Mouse (Mus musculus): ENCODE results near the gene Mesd. TPM values are rescaled to one million over a fixed set of nuclear protein-coding genes. Genes with fewer than 3 reads are reported as not detected.
A peak's percentile ranks its signal among the peaks of the same experiment; 100 is the strongest.

Gene Mesd
- polyA plus RNA-seq, 1 experiment from 2014 or later, result 97.9 TPM

GRCm38 (mm10) chr7:83892333-83892669 is 8.0 kb downstream of the Mesd start:
- DNase-seq (ENCODE audit: low spot score) (no peak), ATAC-seq (no peak)
- Histone ChIP-seq H3K9me3 (ENCODE audit: low read length) (no peaks in the 10 kb centered on the region), H3K9ac (replicated peaks; ENCODE audit: low read depth) (peak overlapping the region; percentile 63), H3K27me3 (replicated peaks; ENCODE audit: insufficient read depth, low read length) (no peaks in the 10 kb centered on the region), H3K4me3 (ENCODE audit: low read depth, low read length) (peak overlapping the region; percentile 75), H3K27ac (ENCODE audit: low read length) (peak overlapping the region; percentile 92), H3K4me1 (ENCODE audit: insufficient read depth, low read depth, low read length) (peaks cover 7% of the 10 kb centered on the region; the same call in 1 of the 2 replicates), H3K4me2 (replicated peaks; ENCODE audit: low read depth, low read length) (peak overlapping the region; percentile 84), H3K36me3 (ENCODE audit: insufficient read depth, low read length) (peaks cover under 1% of the 10 kb centered on the region; the same call in 1 of the 2 replicates)
- 0% methylated on average over 15 of the region's 21 CpGs for WGBS
- TF ChIP-seq EP300 (IDR thresholded peaks at IDR 0.05), result no peak
- TF ChIP-seq CTCF (IDR thresholded peaks at IDR 0.05), result no peak

- DNase-seq (ENCODE audit: low spot score) (no peak), ATAC-seq (no peak)
- TF ChIP-seq CTCF (IDR thresholded peaks at IDR 0.05) (peak; percentile 48), EP300 (IDR thresholded peaks at IDR 0.05) (no peak)
- no peak overlapping the region for H3K9ac ChIP-seq (replicated peaks; ENCODE audit: low read depth)
- H3K27me3 ChIP-seq (replicated peaks; ENCODE audit: insufficient read depth, low read length), result no peaks in the 10 kb centered on the region
- 94% methylated on average over 1 of the region's 1 CpGs for WGBS
- no peak overlapping the region for H3K4me2 ChIP-seq (replicated peaks; ENCODE audit: low read depth, low read length)
- peaks cover 7% of the 10 kb centered on the region; the same call in 1 of the 2 replicates for H3K4me1 ChIP-seq (ENCODE audit: insufficient read depth, low read depth, low read length)
- H3K36me3 ChIP-seq (ENCODE audit: insufficient read depth, low read length), result peaks cover 9% of the 10 kb centered on the region; the same call in 1 of the 2 replicates
- H3K9me3 ChIP-seq (ENCODE audit: low read length), result no peaks in the 10 kb centered on the region
- no peak overlapping the region for H3K27ac ChIP-seq (ENCODE audit: low read length)
- no peak overlapping the region for H3K4me3 ChIP-seq (ENCODE audit: low read depth, low read length)
Observed at GRCm38 (mm10) chr7:83894348-83894747, 10.1 kb downstream of the Mesd start.

- no peak overlapping the region for H3K4me3 ChIP-seq (ENCODE audit: low read depth, low read length)
- H3K4me1 ChIP-seq (ENCODE audit: insufficient read depth, low read depth, low read length), result peaks cover 4% of the 10 kb centered on the region; the same call in 1 of the 2 replicates
- H3K9ac ChIP-seq (replicated peaks; ENCODE audit: low read depth), result no peak overlapping the region
- H3K27me3 ChIP-seq (replicated peaks; ENCODE audit: insufficient read depth, low read length), result no peaks in the 10 kb centered on the region
- H3K36me3 ChIP-seq (ENCODE audit: insufficient read depth, low read length), result peaks cover 13% of the 10 kb centered on the region; the same call in 1 of the 2 replicates
- ATAC-seq (no peak), DNase-seq (ENCODE audit: low spot score) (no peak)
- 88% methylated on average over 5 of the region's 5 CpGs for WGBS
- H3K9me3 ChIP-seq (ENCODE audit: low read length), result no peaks in the 10 kb centered on the region
- TF ChIP-seq EP300 (IDR thresholded peaks at IDR 0.05) (no peak), CTCF (IDR thresholded peaks at IDR 0.05) (no peak)
- H3K4me2 ChIP-seq (replicated peaks; ENCODE audit: low read depth, low read length), result no peak overlapping the region
- no peak overlapping the region for H3K27ac ChIP-seq (ENCODE audit: low read length)
Observed at GRCm38 (mm10) chr7:83896077-83896740, 11.9 kb downstream of the Mesd start.

GRCm38 (mm10) chr7:83898267-83898666 is 14.0 kb downstream of the Mesd start:
- Histone ChIP-seq H3K4me2 (replicated peaks; ENCODE audit: low read depth, low read length) (no peak overlapping the region), H3K27me3 (replicated peaks; ENCODE audit: insufficient read depth, low read length) (no peaks in the 10 kb centered on the region), H3K4me3 (ENCODE audit: low read depth, low read length) (no peak overlapping the region), H3K36me3 (ENCODE audit: insufficient read depth, low read length) (peaks cover 13% of the 10 kb centered on the region; the same call in 1 of the 2 replicates), H3K27ac (ENCODE audit: low read length) (no peak overlapping the region), H3K9ac (replicated peaks; ENCODE audit: low read depth) (no peak overlapping the region), H3K4me1 (ENCODE audit: insufficient read depth, low read depth, low read length) (peaks cover 2% of the 10 kb centered on the region; the same call in 1 of the 2 replicates), H3K9me3 (ENCODE audit: low read length) (no peaks in the 10 kb centered on the region)
- DNase-seq (ENCODE audit: low spot score) (no peak), ATAC-seq (no peak)
- WGBS, result 89% methylated on average over 11 of the region's 11 CpGs
- TF ChIP-seq CTCF (IDR thresholded peaks at IDR 0.05), result no peak
- TF ChIP-seq EP300 (IDR thresholded peaks at IDR 0.05), result no peak

- H3K4me3 ChIP-seq (ENCODE audit: low read depth, low read length), result no peak overlapping the region
- no peak for TF ChIP-seq EP300 (IDR thresholded peaks at IDR 0.05)
- no peak for TF ChIP-seq CTCF (IDR thresholded peaks at IDR 0.05)
- no peaks in the 10 kb centered on the region for H3K9me3 ChIP-seq (ENCODE audit: low read length)
- H3K36me3 ChIP-seq (ENCODE audit: insufficient read depth, low read length), result peaks cover 13% of the 10 kb centered on the region; the same call in 1 of the 2 replicates
- DNase-seq (ENCODE audit: low spot score), result no peak
- H3K27me3 ChIP-seq (replicated peaks; ENCODE audit: insufficient read depth, low read length), result no peaks in the 10 kb centered on the region
- no peaks in the 10 kb centered on the region; the same call in 1 of the 2 replicates for H3K4me1 ChIP-seq (ENCODE audit: insufficient read depth, low read depth, low read length)
- no peak overlapping the region for H3K4me2 ChIP-seq (replicated peaks; ENCODE audit: low read depth, low read length)
- H3K9ac ChIP-seq (replicated peaks; ENCODE audit: low read depth), result no peak overlapping the region
- no peak for ATAC-seq
- H3K27ac ChIP-seq (ENCODE audit: low read length), result no peak overlapping the region
- WGBS, result 69% methylated on average over 3 of the region's 3 CpGs
Observed at GRCm38 (mm10) chr7:83900519-83900918, 16.3 kb downstream of the Mesd start.

- no peaks in the 10 kb centered on the region for H3K9me3 ChIP-seq (ENCODE audit: low read length)
- H3K4me1 ChIP-seq (ENCODE audit: insufficient read depth, low read depth, low read length), result no peaks in the 10 kb centered on the region; the same call in 1 of the 2 replicates
- ATAC-seq, result peak; percentile 75
- no peak overlapping the region for H3K9ac ChIP-seq (replicated peaks; ENCODE audit: low read depth)
- no peak overlapping the region for H3K4me2 ChIP-seq (replicated peaks; ENCODE audit: low read depth, low read length)
- peaks cover 13% of the 10 kb centered on the region; the same call in 1 of the 2 replicates for H3K36me3 ChIP-seq (ENCODE audit: insufficient read depth, low read length)
- 0 out of 2 replicates have a peak, but pooled peaks have one; percentile 25 for TF ChIP-seq EP300 (IDR thresholded peaks at IDR 0.05)
- 0 out of 2 replicates have a peak, but pooled peaks have one; percentile 14 for TF ChIP-seq CTCF (IDR thresholded peaks at IDR 0.05)
- no peaks in the 10 kb centered on the region for H3K27me3 ChIP-seq (replicated peaks; ENCODE audit: insufficient read depth, low read length)
- 38% methylated on average over 4 of the region's 4 CpGs for WGBS
- DNase-seq (ENCODE audit: low spot score), result peak; percentile 60
- no peak overlapping the region for H3K4me3 ChIP-seq (ENCODE audit: low read depth, low read length)
- H3K27ac ChIP-seq (ENCODE audit: low read length), result peak overlapping the region; percentile 28; the same call in 1 of the 2 replicates
Observed at GRCm38 (mm10) chr7:83901425-83901824, 17.2 kb downstream of the Mesd start.

Data from lung, postnatal 0 days (tissue).